Mouse (Mus musculus): ENCODE measurements around the gene D6Wsu163e.

GRCm38 (mm10) chr6:126962709-126963108, 22.9 kb downstream of the D6Wsu163e start:
- TF ChIP-seq EP300 (IDR thresholded peaks at IDR 0.05) (no peak), CTCF (IDR thresholded peaks at IDR 0.05) (no peak)
